Mouse (Mus musculus) cerebellum, adult 2 months (tissue): Measurements from ENCODE around the gene Sec24b.
A peak's percentile ranks its signal among the peaks of the same experiment; 100 is the strongest.

Experiments
- CTCF ChIP-seq: fragments of 200-500 bp; IDR thresholded peaks from 2 replicates; pipeline ENCODE4 v1.5.1; 2011; ENCODE audit warnings: low read depth, mild to moderate bottlenecking, control low read depth, low read length, moderate library complexity, borderline replicate concordance; ENCODE audit not compliant: insufficient read depth
- POLR2A ChIP-seq: fragments of 200-500 bp; IDR thresholded peaks from 2 replicates; pipeline ENCODE4 v1.6.1; 2011; ENCODE audit warnings: low read length, control low read depth, borderline replicate concordance; ENCODE audit not compliant: insufficient read depth

- peak; percentile 28; the same call in 1 of the 2 replicates for TF ChIP-seq CTCF
- peak; percentile 33 for TF ChIP-seq POLR2A
Observed at GRCm38 (mm10) chr3:130060396-130061029, 840 bp downstream of the Sec24b start.
